Mouse (Mus musculus): ENCODE data around the gene P3h3. TPM values are rescaled to one million over a fixed set of nuclear protein-coding genes. Genes with fewer than 3 reads are reported as not detected.

Gene P3h3
- polyA plus RNA-seq, 1 experiment: not detected

DNA sequence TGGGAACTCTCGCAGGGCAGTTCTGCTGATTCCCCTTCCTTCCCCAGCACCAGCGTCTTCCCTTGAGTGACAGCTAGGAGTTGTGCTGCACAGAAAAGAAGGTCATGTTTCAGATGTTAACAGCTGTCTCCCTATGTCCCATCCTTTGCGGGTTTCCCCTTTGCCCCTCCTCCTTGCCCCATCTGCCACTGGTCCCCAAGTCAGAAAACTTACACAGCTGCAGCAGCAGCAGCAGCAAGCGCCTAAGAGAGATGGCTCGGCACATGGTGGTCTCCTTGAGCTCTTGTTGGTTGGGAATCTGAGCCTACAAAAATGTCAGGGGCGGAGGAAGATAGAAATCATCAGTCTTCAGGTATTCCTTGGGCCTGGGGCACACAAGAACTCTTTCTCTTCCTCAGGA is 21.8 kb upstream of the P3h3 start:
- peaks cover 2% of the 10 kb centered on the region for H3K27me3 ChIP-seq (ENCODE audit: control insufficient read depth)
- TF ChIP-seq TAL1 (IDR thresholded peaks at IDR 0.05; ENCODE audit: low read length) (no peak), GATA1 (IDR thresholded peaks at IDR 0.05; ENCODE audit: low read length) (no peak)
- H3K4me3 ChIP-seq (replicated peaks): no peak overlapping the region
- H3K9me3 ChIP-seq (ENCODE audit: control insufficient read depth, low read length): no peaks in the 10 kb centered on the region
- no peaks in the 10 kb centered on the region for H3K4me1 ChIP-seq (ENCODE audit: control insufficient read depth)
- H3K36me3 ChIP-seq (ENCODE audit: control insufficient read depth): no peaks in the 10 kb centered on the region

DNA sequence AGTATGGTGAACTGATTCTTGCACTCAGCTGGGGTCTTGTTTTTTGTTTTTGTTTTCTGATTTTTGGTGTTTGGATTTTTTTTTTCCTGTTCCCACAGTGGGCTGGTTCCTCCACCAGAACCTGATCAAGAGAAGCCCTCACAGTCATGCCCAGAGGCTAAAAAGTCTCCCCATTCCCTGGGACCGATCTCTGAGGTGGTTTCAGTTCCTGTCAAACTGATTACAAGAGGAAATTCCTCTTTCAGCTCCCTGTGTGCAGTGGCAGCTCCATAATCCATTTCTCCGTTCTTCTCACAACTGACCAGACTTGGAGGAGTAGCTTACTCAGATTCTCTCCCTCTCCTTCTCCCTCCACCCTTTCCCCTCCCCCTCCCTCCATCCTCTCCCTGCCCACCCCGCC is 16.8 kb upstream of the P3h3 start:
- no peaks in the 10 kb centered on the region for H3K4me1 ChIP-seq (ENCODE audit: control insufficient read depth)
- TF ChIP-seq GATA1 (IDR thresholded peaks at IDR 0.05; ENCODE audit: low read length) (no peak), TAL1 (IDR thresholded peaks at IDR 0.05; ENCODE audit: low read length) (no peak)
- no peaks in the 10 kb centered on the region for H3K27me3 ChIP-seq (ENCODE audit: control insufficient read depth)
- no peaks in the 10 kb centered on the region for H3K9me3 ChIP-seq (ENCODE audit: control insufficient read depth, low read length)
- H3K36me3 ChIP-seq (ENCODE audit: control insufficient read depth): no peaks in the 10 kb centered on the region
- H3K4me3 ChIP-seq (replicated peaks): no peak overlapping the region

DNA sequence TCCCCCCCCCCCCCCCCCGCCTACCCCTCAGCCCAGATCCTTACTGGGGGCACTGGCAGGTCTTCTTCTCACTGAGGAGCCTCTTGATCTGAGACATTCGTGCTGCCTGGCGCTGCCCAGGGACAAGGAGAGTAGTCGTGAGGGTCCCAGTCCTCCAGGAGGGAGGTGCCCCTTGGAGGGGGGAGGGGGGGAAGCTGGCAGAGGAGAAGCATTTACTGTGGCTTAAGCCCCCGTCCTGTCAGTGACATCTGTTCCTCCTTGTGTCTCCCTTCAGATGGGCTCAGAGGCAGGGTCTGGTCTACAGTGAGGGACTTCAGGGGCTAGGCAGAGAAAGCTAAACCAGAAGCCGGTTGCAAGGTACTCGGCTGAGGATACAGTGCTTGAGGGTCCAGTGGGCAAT is 9.0 kb upstream of the P3h3 start:
- Histone ChIP-seq H3K36me3 (ENCODE audit: control insufficient read depth) (no peaks in the 10 kb centered on the region), H3K4me3 (replicated peaks) (no peak overlapping the region), H3K9me3 (ENCODE audit: control insufficient read depth, low read length) (no peaks in the 10 kb centered on the region), H3K27me3 (ENCODE audit: control insufficient read depth) (peaks cover 47% of the 10 kb centered on the region), H3K4me1 (ENCODE audit: control insufficient read depth) (0 out of 2 replicates have a peak, but pooled peaks cover 2% of the 10 kb centered on the region)
- TF ChIP-seq TAL1 (IDR thresholded peaks at IDR 0.05; ENCODE audit: low read length) (no peak), GATA1 (IDR thresholded peaks at IDR 0.05; ENCODE audit: low read length) (no peak)

DNA sequence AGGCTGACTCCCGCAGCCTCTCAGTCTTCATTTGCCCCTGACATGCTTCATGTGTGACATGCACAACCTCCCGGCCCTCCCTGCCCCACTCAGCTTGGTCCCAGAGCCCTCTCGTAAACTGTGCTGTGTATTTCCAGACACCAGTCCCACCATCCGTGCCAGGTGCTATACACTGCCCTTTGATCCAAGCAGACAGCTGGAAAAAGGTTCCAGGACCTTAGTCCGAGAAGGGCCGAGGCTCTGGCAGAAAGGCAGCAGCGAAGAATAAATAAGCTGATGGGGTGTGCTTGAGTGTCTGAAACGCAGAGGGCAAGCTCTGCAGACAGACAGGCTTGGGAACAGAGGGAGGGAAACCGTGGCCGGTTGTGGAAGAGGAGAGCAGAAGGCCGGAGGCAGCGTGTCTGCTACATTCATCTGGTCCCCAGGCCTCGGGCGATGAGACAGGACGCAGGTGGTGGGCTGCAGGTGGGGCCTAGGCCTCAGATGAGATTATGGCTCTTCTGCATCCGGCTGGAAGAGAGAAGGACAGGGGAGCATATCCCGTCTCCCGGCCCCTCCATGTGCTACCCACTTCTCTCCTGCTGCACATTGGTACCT is 8.3 kb upstream of the P3h3 start:
- no peaks in the 10 kb centered on the region for H3K36me3 ChIP-seq (ENCODE audit: control insufficient read depth)
- peaks cover 54% of the 10 kb centered on the region for H3K27me3 ChIP-seq (ENCODE audit: control insufficient read depth)
- TF ChIP-seq GATA1 (IDR thresholded peaks at IDR 0.05; ENCODE audit: low read length) (no peak), TAL1 (IDR thresholded peaks at IDR 0.05; ENCODE audit: low read length) (no peak)
- H3K4me1 ChIP-seq (ENCODE audit: control insufficient read depth): 0 out of 2 replicates have a peak, but pooled peaks cover 2% of the 10 kb centered on the region
- no peaks in the 10 kb centered on the region for H3K9me3 ChIP-seq (ENCODE audit: control insufficient read depth, low read length)
- H3K4me3 ChIP-seq (replicated peaks): no peak overlapping the region

DNA sequence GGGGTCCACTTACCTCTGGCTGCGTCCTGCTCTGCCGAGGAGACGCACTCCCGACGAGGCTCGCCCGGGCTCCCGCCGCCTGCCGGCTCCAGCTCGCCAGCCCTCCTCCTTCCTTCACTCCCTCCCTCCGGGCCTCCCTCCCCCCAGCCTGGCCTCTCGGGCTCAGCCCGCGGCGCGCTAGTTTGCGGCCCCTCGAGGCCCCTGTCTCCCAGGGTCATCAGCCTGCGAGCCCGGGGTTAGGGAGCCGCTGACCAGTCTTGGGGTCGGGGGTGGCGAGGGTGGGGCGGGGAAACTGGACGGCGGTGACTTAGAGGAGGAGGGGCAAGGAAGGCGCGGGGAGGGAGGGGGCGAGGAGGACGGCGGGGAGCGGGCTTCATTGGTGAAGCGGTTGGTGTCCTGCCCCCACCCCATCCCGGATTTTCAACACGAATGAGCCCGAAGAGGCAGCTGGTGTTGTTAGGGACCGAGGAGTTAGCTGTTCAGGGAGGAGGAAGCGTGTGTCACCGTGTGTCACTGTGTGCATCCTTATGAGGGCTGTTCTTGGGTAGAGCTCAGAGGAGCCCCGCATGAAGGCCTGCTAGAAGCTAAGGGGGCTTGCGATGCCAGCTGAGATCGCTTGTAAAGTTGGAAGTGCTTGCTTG is 6.2 kb upstream of the P3h3 start, which contains the start of gene Gpr162:
TSS of gene Gpr162 (minus strand) at position 326 of the 641 bp plus-strand sequence.
- Histone ChIP-seq H3K9me3 (ENCODE audit: control insufficient read depth, low read length) (no peaks in the 10 kb centered on the region), H3K36me3 (ENCODE audit: control insufficient read depth) (no peaks in the 10 kb centered on the region), H3K27me3 (ENCODE audit: control insufficient read depth) (peaks cover 73% of the 10 kb centered on the region), H3K4me1 (ENCODE audit: control insufficient read depth) (0 out of 2 replicates have a peak, but pooled peaks cover 2% of the 10 kb centered on the region), H3K4me3 (replicated peaks) (no peak within 1 kb of the TSS)
- TF ChIP-seq GATA1 (IDR thresholded peaks at IDR 0.05; ENCODE audit: low read length) (no peak), TAL1 (IDR thresholded peaks at IDR 0.05; ENCODE audit: low read length) (no peak)

DNA sequence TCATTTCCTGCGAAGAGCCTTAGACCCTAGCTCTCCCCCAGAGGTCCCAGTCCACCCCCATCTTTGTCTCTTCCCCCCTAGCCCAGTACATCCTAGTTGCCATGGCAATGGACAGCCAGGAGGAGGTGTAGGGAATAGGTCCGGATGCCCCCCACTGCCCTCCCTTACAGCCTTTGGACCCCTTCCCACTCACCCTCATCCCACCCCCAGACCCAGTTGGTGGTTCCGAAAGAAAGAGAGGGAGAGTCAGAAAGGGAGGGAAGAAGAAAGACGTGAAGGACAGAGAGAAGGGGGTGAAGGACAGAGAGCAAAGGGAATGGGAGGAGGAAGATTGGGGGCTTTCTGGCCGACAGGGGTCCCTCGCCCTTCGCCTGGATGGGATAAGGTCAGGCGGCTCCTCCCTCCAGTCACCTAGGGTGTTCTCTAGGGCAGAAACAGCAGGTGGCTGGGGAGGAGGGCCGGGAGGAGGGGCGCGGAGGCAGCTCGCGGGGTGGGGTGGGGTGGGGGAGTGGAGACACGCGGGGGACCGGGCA is 5.6 kb upstream of the P3h3 start:
- Histone ChIP-seq H3K9me3 (ENCODE audit: control insufficient read depth, low read length) (no peaks in the 10 kb centered on the region), H3K4me3 (replicated peaks) (no peak overlapping the region), H3K27me3 (ENCODE audit: control insufficient read depth) (peaks cover 79% of the 10 kb centered on the region), H3K4me1 (ENCODE audit: control insufficient read depth) (0 out of 2 replicates have a peak, but pooled peaks cover 2% of the 10 kb centered on the region), H3K36me3 (ENCODE audit: control insufficient read depth) (no peaks in the 10 kb centered on the region)
- TF ChIP-seq GATA1 (IDR thresholded peaks at IDR 0.05; ENCODE audit: low read length): no peak
- no peak for TF ChIP-seq TAL1 (IDR thresholded peaks at IDR 0.05; ENCODE audit: low read length)

DNA sequence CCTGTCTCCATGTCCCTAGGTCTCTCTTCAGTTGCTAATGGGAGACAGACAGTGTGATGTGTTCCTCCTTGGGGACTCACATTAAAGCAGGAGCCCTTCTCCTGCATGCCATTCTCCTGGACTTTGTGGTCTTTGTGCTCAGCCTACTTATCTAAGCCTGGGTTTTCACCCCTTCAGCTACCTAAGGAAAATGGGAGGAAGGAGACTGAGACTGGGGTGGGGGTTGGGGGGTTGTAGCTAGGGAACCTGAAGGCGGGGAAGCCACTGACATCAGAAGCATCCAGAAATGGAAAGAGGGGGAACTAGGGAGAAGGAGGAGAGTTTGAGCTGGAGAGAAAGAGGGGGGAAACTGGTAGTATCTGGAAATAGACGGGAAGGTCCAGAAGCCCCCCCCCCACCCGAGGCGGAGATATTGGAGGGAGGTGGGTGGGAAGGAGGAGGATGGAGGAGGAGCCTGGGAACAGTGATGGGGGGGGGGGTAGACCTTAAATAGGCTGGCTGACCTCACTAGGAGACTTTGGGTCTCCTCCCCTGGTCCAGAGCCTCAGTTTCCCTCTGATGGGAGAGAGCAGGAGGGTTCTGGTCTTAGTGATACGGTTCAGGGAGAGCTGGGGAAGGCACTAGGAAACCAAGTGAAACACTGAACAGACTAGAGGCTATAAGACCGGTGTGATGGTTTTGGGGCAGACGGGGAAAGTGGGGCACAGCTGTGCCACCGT is 5.0 kb upstream of the P3h3 start:
- H3K36me3 ChIP-seq (ENCODE audit: control insufficient read depth): no peaks in the 10 kb centered on the region
- TF ChIP-seq TAL1 (IDR thresholded peaks at IDR 0.05; ENCODE audit: low read length) (no peak), GATA1 (IDR thresholded peaks at IDR 0.05; ENCODE audit: low read length) (no peak)
- no peaks in the 10 kb centered on the region for H3K9me3 ChIP-seq (ENCODE audit: control insufficient read depth, low read length)
- H3K4me3 ChIP-seq (replicated peaks): no peak overlapping the region
- H3K27me3 ChIP-seq (ENCODE audit: control insufficient read depth): peaks cover 86% of the 10 kb centered on the region
- H3K4me1 ChIP-seq (ENCODE audit: control insufficient read depth): 0 out of 2 replicates have a peak, but pooled peaks cover 2% of the 10 kb centered on the region

DNA sequence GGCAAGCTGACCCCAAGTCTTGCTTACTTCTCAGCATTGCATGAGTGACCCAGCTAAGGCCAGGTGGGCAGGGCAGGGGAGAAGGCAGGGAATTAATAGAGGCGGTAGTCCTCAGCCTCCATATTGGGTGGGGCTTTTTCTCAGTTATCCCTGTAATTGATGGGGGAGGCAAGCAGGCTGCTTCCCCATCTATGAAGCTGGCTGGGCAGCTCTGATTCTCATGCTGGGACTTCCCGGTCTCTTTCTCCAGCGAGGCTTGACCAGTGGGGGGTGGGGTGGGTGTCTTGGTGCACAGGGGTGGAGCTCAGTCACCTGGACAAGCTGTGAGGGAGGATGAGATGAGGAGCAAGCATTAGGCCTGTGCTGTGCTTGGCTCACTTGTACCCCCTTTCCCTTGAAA is 4.2 kb upstream of the P3h3 start:
- Histone ChIP-seq H3K4me3 (replicated peaks) (no peak overlapping the region), H3K36me3 (ENCODE audit: control insufficient read depth) (no peaks in the 10 kb centered on the region), H3K27me3 (ENCODE audit: control insufficient read depth) (peaks cover 93% of the 10 kb centered on the region), H3K9me3 (ENCODE audit: control insufficient read depth, low read length) (no peaks in the 10 kb centered on the region; the same call in 1 of the 2 replicates), H3K4me1 (ENCODE audit: control insufficient read depth) (peaks cover 6% of the 10 kb centered on the region)
- TF ChIP-seq GATA1 (IDR thresholded peaks at IDR 0.05; ENCODE audit: low read length) (no peak), TAL1 (IDR thresholded peaks at IDR 0.05; ENCODE audit: low read length) (no peak)

DNA sequence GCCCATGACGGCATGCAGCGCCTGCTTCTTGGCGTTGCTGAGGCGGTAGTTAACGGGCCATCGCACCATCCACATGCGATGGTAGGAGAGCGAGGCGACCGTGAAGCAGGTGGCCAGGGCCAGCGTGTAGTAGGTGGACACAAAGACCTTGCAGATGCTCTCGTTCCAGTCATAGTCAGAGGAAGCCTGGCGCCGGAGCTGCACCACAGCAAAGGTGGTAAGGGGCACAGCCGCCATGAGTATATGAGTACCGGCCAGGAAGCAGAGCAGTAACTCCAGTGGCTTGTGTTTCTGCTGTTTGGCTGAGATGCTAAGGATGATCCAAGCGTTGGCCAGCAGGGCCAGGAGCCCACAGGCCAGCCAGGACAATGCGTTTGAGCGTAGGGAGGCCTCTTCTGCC is 3.7 kb upstream of the P3h3 start:
- Histone ChIP-seq H3K4me1 (ENCODE audit: control insufficient read depth) (peaks cover 7% of the 10 kb centered on the region), H3K9me3 (ENCODE audit: control insufficient read depth, low read length) (no peaks in the 10 kb centered on the region; the same call in 1 of the 2 replicates), H3K4me3 (replicated peaks) (no peak overlapping the region), H3K27me3 (ENCODE audit: control insufficient read depth) (peaks cover 99% of the 10 kb centered on the region), H3K36me3 (ENCODE audit: control insufficient read depth) (no peaks in the 10 kb centered on the region)
- TF ChIP-seq GATA1 (IDR thresholded peaks at IDR 0.05; ENCODE audit: low read length) (no peak), TAL1 (IDR thresholded peaks at IDR 0.05; ENCODE audit: low read length) (no peak)
